Mouse (Mus musculus) forebrain, postnatal 0 days (tissue): ENCODE results near the gene Fat4. TPM values are rescaled to one million over a fixed set of nuclear protein-coding genes. Genes with fewer than 3 reads are reported as not detected.
A peak's percentile ranks its signal among the peaks of the same experiment; 100 is the strongest.

Experiments used
- ATAC-seq: fragments of 200-750 bp; cut with Nextera tagmentation; 2 replicates; pipeline ENCODE4 v1.8.0; 2017; ENCODE audit warnings: mild to moderate bottlenecking, moderate library complexity
- DNase-seq: peaks from one replicate; pipeline ENCODE4 v3.0.0-alpha.2; 2015
- H3K27ac ChIP-seq: fragments of 300-500 bp; sonication (generic); 2 replicates; pipeline ENCODE4 v1.5.1; 2014; ENCODE audit warnings: low read depth, mild to moderate bottlenecking, antibody characterized with exemption, low read length, moderate library complexity, mixed read lengths
- H3K27me3 ChIP-seq: fragments of 300-500 bp; sonication (generic); 2 replicates; pipeline ENCODE4 v1.6.1; 2014; ENCODE audit warnings: mild to moderate bottlenecking, low read length, mixed read lengths; ENCODE audit not compliant: insufficient read depth
- H3K36me3 ChIP-seq: fragments of 300-500 bp; sonication (generic); 2 replicates; pipeline ENCODE4 v1.6.1; 2014; ENCODE audit warnings: mild to moderate bottlenecking, moderate library complexity; ENCODE audit not compliant: insufficient read depth
- H3K4me1 ChIP-seq: fragments of 300-500 bp; sonication (generic); 2 replicates; pipeline ENCODE4 v1.6.1; 2014; ENCODE audit warnings: antibody characterized with exemption; ENCODE audit not compliant: insufficient read depth
- H3K4me2 ChIP-seq: fragments of 300-500 bp; sonication (generic); 2 replicates; pipeline ENCODE4 v1.6.1; 2014; ENCODE audit warnings: low read depth, mild to moderate bottlenecking, moderate library complexity
- H3K4me3 ChIP-seq: fragments of 300-500 bp; sonication (generic); 2 replicates; pipeline ENCODE4 v1.5.1; 2014; ENCODE audit warnings: low read depth, low read length, mixed read lengths
- H3K9ac ChIP-seq: fragments of 300-500 bp; sonication (generic); 2 replicates; pipeline ENCODE4 v1.6.1; 2014; ENCODE audit warnings: mild to moderate bottlenecking
- H3K9me3 ChIP-seq: fragments of 300-500 bp; sonication (generic); 2 replicates; pipeline ENCODE4 v1.6.1; 2016; ENCODE audit warnings: low read length
- CTCF ChIP-seq: sonication (generic); IDR thresholded peaks from 2 replicates; pipeline ENCODE4 v1.5.1; 2016; ENCODE audit warnings: antibody characterized with exemption, control low read depth, low read depth
- WGBS: fragments of 180-500 bp; shearing (Covaris S2); extraction: QIAGEN DNeasy Blood & Tissue Kit; methylation state at CpG from one replicate; pipeline ENCODE4 v1.1.7; 2014; 5-methylcytosine and 5-hydroxymethylcytosine counted together
- polyA plus RNA-seq: library from polyadenylated mRNA; unstranded; fragments of >200 nt; fragmentation: Nextera tagmentation; extraction: Ambion mirVana; gene quantifications from 2 replicates; pipeline ENCODE4 v1.2.1, GENCODE M21; 2015
- total RNA-seq: library from RNA; depleted of rRNA; stranded (reverse); fragments of >200 nt; gene quantifications from 2 replicates; pipeline ENCODE4 v1.2.3, GENCODE M21; 2014

Gene Fat4
- total and polyA plus RNA-seq, 2 experiments from 2014 or later = 4.3 to 62.6 TPM

GRCm38 (mm10) chr3:39010544-39010943 lies 123.8 kb downstream of the Fat4 start:
- DNase-seq (peak; percentile 26), ATAC-seq (peak; percentile 51; the same call in 1 of the 2 replicates)
- H3K9me3 ChIP-seq = no peaks in the 10 kb centered on the region
- no peak overlapping the region for H3K4me2 ChIP-seq
- H3K36me3 ChIP-seq = peaks cover 23% of the 10 kb centered on the region
- H3K4me1 ChIP-seq = 0 out of 2 replicates have a peak, but pooled peaks cover 5% of the 10 kb centered on the region
- no peaks in the 10 kb centered on the region for H3K27me3 ChIP-seq
- no peak overlapping the region for H3K4me3 ChIP-seq
- TF ChIP-seq CTCF = no peak
- H3K27ac ChIP-seq = 0 out of 2 replicates have a peak overlapping the region, but pooled peaks have one; percentile 21
- 34% methylated on average over 7 of the region's 7 CpGs for WGBS
- H3K9ac ChIP-seq = no peak overlapping the region

DNA sequence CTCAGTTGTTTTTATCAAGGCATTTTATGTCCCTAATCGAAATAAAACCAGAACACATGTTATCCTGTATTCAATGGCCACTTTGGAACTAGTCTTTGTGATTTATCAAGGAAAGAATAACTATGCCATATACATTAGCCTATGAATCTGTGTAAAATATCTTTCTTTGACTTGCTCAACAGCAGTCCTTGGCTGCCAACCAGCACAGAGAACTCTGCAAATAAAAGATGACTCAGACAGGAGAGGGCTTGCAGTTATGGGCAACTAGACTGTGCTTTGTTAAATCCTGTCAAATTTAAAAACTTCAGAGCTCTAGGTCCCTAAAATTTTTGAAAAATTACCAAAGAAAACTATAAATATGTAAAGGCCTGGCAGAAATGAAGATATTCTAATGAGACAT lies 130.9 kb downstream of the Fat4 start:
- Histone ChIP-seq H3K4me3 (no peak overlapping the region), H3K9me3 (no peaks in the 10 kb centered on the region), H3K4me1 (no peaks in the 10 kb centered on the region), H3K27me3 (no peaks in the 10 kb centered on the region), H3K9ac (no peak overlapping the region), H3K27ac (no peak overlapping the region), H3K36me3 (no peaks in the 10 kb centered on the region), H3K4me2 (no peak overlapping the region)
- DNase-seq (no peak), ATAC-seq (no peak)
- 64% methylated on average over 1 of the region's 1 CpGs for WGBS
- no peak for TF ChIP-seq CTCF

- ATAC-seq (no peak), DNase-seq (no peak)
- Histone ChIP-seq H3K4me2 (no peak overlapping the region), H3K36me3 (no peaks in the 10 kb centered on the region), H3K4me1 (no peaks in the 10 kb centered on the region), H3K4me3 (no peak overlapping the region), H3K27me3 (no peaks in the 10 kb centered on the region), H3K27ac (no peak overlapping the region), H3K9ac (no peak overlapping the region), H3K9me3 (no peaks in the 10 kb centered on the region)
- WGBS = 57% methylated on average over 2 of the region's 2 CpGs
- TF ChIP-seq CTCF = no peak
Measured at GRCm38 (mm10) chr3:39036113-39036512, 149.4 kb downstream of the Fat4 start.

- H3K9ac ChIP-seq = no peak overlapping the region
- no peak overlapping the region for H3K27ac ChIP-seq
- H3K9me3 ChIP-seq = no peaks in the 10 kb centered on the region
- no peaks in the 10 kb centered on the region for H3K36me3 ChIP-seq
- 24% methylated on average over 4 of the region's 4 CpGs for WGBS
- H3K4me2 ChIP-seq = no peak overlapping the region
- no peak for TF ChIP-seq CTCF
- 0 out of 2 replicates have a peak, but pooled peaks have one; percentile 26 for ATAC-seq
- DNase-seq = no peak
- no peak overlapping the region for H3K4me3 ChIP-seq
- H3K4me1 ChIP-seq = no peaks in the 10 kb centered on the region
- H3K27me3 ChIP-seq = no peaks in the 10 kb centered on the region
Measured at GRCm38 (mm10) chr3:39046425-39046824, 159.7 kb downstream of the Fat4 start.

DNA sequence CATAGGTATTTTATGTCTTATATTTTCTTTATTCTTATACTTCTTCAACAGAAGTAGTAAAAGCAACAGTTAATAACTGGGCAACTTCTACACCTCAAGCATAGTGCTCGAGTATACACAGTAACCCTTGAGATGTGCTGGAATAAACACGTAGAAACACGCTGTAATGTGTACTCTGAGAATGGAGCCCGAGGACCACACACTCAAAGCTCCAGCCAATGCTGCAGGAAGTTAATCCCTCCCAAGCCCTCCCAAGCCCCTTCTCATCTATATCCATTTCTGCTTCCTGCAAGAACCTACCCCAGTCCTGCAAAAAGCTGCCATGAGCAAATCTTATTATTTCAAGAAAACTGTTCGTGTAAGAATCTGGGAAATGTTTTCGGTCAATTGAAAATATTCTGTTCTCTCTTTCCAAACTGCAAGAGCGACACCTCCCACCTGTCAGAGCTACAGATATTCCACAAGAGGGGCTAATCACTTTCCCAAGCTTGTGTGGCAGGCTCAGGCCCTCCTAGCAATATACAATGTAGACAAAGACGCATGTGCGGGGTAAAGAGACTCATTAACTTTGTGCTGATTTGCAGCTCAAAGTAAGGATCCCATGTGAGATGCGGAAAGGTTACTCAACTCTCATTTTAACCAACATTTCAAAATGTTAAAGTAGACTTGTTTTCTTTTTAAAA lies 161.0 kb downstream of the Fat4 start:
- WGBS = 20% methylated on average over 10 of the region's 10 CpGs
- ATAC-seq (peak; percentile 53; the same call in 1 of the 2 replicates), DNase-seq (peak; percentile 27)
- Histone ChIP-seq H3K27ac (no peak overlapping the region), H3K36me3 (no peaks in the 10 kb centered on the region), H3K9me3 (no peaks in the 10 kb centered on the region), H3K4me2 (no peak overlapping the region), H3K9ac (no peak overlapping the region), H3K4me1 (no peaks in the 10 kb centered on the region), H3K4me3 (no peak overlapping the region), H3K27me3 (no peaks in the 10 kb centered on the region)
- TF ChIP-seq CTCF = no peak

GRCm38 (mm10) chr3:39048304-39048667 lies 161.5 kb downstream of the Fat4 start:
- Histone ChIP-seq H3K4me1 (no peaks in the 10 kb centered on the region), H3K4me2 (no peak overlapping the region), H3K27ac (no peak overlapping the region), H3K36me3 (no peaks in the 10 kb centered on the region), H3K9ac (no peak overlapping the region), H3K9me3 (no peaks in the 10 kb centered on the region), H3K27me3 (no peaks in the 10 kb centered on the region), H3K4me3 (no peak overlapping the region)
- DNase-seq (peak; percentile 22), ATAC-seq (peak; percentile 70; the same call in 1 of the 2 replicates)
- no peak for TF ChIP-seq CTCF
- WGBS = 10% methylated on average over 5 of the region's 5 CpGs

DNA sequence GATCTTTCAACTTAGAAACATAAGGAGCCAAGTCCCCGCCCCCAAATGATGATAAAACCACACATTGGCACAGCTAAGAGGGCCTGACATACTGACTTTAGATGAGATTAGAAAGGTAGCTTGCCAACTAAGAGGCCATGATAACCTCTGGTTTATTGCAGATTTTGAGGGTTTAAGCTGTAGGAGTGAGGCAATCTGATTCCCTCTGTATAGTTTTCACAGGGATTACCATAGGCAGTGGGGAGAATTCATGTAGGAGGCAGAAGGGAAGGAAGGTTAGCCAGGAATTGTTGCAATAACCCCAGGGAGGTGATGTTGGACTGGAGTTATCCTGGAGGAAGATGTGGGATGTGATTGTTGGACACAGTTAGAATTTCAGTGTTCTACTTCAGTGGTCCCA lies 163.4 kb downstream of the Fat4 start:
- TF ChIP-seq CTCF = no peak
- H3K4me2 ChIP-seq = no peak overlapping the region
- no peaks in the 10 kb centered on the region for H3K36me3 ChIP-seq
- no peak overlapping the region for H3K27ac ChIP-seq
- DNase-seq (no peak), ATAC-seq (no peak)
- no peaks in the 10 kb centered on the region for H3K4me1 ChIP-seq
- no peaks in the 10 kb centered on the region for H3K27me3 ChIP-seq
- H3K9me3 ChIP-seq = no peaks in the 10 kb centered on the region
- 91% methylated on average over 1 of the region's 1 CpGs for WGBS
- H3K9ac ChIP-seq = no peak overlapping the region
- no peak overlapping the region for H3K4me3 ChIP-seq
